Mouse (Mus musculus) hematopoietic stem cell, adult 5-6 weeks (primary cell): ENCODE results near the gene Gm13102. TPM values are rescaled to one million over a fixed set of nuclear protein-coding genes. Genes with fewer than 3 reads are reported as not detected.
"Not testable (repeated sequence)": the region's sequence is repeated elsewhere in the genome, so short reads cannot be mapped to it uniquely, and the experiment has no call there.

Source experiments
- ATAC-seq, 2 experiments: fragments of 125-278 bp in 1 of 2; replicated peaks in 1 of 2; 2 replicates each; pipeline ENCODE4 v1.8.0; 2016 to 2017; ENCODE audit warnings: inconsistent platforms in 2 of 2, mild to moderate bottlenecking in 2 of 2, moderate number of reproducible peaks in 2 of 2, low read depth in 1 of 2, moderate TSS enrichment in 1 of 2; ENCODE audit not compliant: low FRiP score in 2 of 2, poor library complexity in 2 of 2, severe bottlenecking in 2 of 2, insufficient read depth in 1 of 2, low TSS enrichment in 1 of 2
- total RNA-seq: library from RNA; stranded (forward); fragments of 172-1452, 232-1000 nt; gene quantifications from 2 replicates; pipeline ENCODE4 v1.2.3, GENCODE M21; 2017

Gene Gm13102
- total RNA-seq, result not detected in 2 replicates

- not testable (repeated sequence) for ATAC-seq
Measured at GRCm38 (mm10) chr4:144106174-144106573, at the start of gene Gm13102. Gm13102 (plus strand) TSS chr4:144106474.

GRCm38 (mm10) chr4:144058826-144059225, 47.4 kb upstream of the Gm13102 start, which contains the start of gene Pramel4:
Pramel4 (plus strand) TSS chr4:144059126.
- not testable (repeated sequence) for ATAC-seq

Other genes with a start within 250 kb of the Gm13102 start
- not detected in 2 replicates for gene Pramef6, start 206.1 kb upstream of the Gm13102 start, total RNA-seq
- gene Pramef25, start 155.5 kb upstream of the Gm13102 start, total RNA-seq, result not detected in 2 replicates
- not detected in 2 replicates for gene Gm13101, start 139.5 kb upstream of the Gm13102 start, total RNA-seq
- not detected in 2 replicates for gene Pramef17, start 112.1 kb upstream of the Gm13102 start, total RNA-seq
- gene Pramel4, start 47.3 kb upstream of the Gm13102 start, total RNA-seq, result not detected in 2 replicates
- not detected in 2 replicates for gene Oog3, start 56.2 kb downstream of the Gm13102 start, total RNA-seq
- not detected in 2 replicates for gene Oog2, start 84.2 kb downstream of the Gm13102 start, total RNA-seq
- gene C87977, start 106.8 kb downstream of the Gm13102 start, total RNA-seq, result not detected in 2 replicates
- gene Pramel5, start 174.0 kb downstream of the Gm13102 start, total RNA-seq, result not detected in 2 replicates
- gene Gm13128, start 223.8 kb downstream of the Gm13102 start, total RNA-seq, result not detected in 2 replicates